Mouse (Mus musculus): ENCODE measurements at regions not wholly inside any gene's neighbourhood (a gene's known extent, or its start where the extent isn't known, plus 50 kb on each side); places are given as distances from the start of the nearest gene placed in this dataset.

DNA sequence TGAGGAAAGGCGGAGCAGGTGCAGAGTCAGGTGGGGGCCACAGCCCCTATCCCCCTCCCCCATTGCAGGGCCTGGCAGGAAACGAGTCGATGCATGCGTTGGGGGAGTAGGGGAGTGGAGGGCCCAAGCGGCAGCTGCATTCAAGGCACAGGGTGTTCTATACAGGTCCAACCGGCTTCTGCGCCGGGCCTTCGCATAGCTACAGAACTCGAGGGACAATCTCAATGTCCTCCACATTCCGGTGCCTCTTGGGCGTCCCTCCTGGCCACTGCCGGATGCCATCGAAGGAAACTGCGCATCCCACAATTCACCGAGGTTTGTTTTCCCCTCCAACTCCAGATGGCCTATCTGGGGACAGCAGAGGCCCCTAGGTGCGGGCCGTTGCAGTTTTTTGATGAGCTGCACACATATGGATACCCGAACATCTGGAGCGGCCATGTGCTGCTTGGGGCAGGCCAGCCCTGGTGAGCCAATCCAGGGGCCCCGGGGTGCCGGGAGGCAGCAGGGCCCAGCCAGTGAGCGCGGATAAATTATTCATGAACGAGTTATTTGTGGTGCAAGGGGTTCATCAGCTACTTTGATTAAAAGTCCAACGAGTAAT is 137.5 kb downstream of the Tle3 start:
- no peak for DNase-seq (ENCODE audit: low spot score in 2 of 2)

GRCm38 (mm10) chr9:61509091-61509490 is 136.9 kb downstream of the Tle3 start:
- no peak for DNase-seq (ENCODE audit: low spot score in 2 of 2)

- no peak for DNase-seq (ENCODE audit: low spot score in 2 of 2)
These were observed 128.7 kb downstream of the Tle3 start for GRCm38 (mm10) chr9:61500851-61501250.

- no peak for DNase-seq (ENCODE audit: low spot score in 2 of 2)
These were observed 120.7 kb downstream of the Tle3 start for GRCm38 (mm10) chr9:61492896-61493295.

GRCm38 (mm10) chr9:61491131-61491712 is 119.1 kb downstream of the Tle3 start:
- peak; percentile 44 to 61 for DNase-seq (ENCODE audit: low spot score in 2 of 2)

DNA sequence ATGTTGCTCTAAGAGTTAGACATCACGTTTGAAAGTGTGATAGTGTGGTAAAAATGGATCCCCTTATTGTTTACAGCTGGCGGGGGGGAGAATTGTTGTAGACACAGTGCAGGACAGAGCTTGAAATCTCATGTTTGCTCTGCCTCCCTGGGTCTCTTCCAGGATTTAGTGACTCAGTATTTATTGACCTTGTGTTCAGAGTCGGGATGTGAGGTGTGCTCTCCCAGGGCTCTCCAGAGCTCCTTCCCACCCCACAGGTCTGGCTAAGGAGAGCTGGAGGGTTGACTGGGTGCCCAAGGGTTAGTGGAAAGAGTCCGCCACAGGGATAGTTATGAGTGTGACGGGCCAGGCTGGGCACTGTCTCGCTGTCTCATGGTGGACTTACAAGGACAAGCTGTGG is 117.8 kb downstream of the Tle3 start:
- DNase-seq (ENCODE audit: low spot score in 2 of 2): peak in 1 of 2 experiments; percentile 8

- no peak for DNase-seq (ENCODE audit: low spot score in 2 of 2)
These were observed 117.0 kb downstream of the Tle3 start for GRCm38 (mm10) chr9:61489147-61489546.

DNA sequence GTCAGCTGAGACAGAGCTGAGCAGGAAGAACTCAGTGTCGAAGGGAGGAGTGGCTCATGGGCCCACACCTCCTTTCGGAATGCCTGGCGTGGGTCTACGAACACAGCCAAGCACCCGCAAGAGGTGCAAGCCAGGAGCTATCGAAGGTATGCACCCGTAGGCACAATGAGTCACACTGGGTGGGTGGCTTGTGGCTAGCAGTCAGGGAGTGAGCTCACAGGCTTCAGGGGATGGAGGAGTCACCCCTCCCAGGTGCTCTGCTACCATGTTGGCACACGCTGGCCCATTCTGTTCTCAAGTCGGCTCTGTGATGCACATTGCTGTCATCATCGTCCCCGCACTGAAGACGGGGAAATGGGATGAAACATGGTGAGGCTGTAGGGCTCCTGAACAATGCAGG is 115.7 kb downstream of the Tle3 start:
- peak in 1 of 2 experiments; percentile 29 for DNase-seq (ENCODE audit: low spot score in 2 of 2)

DNA sequence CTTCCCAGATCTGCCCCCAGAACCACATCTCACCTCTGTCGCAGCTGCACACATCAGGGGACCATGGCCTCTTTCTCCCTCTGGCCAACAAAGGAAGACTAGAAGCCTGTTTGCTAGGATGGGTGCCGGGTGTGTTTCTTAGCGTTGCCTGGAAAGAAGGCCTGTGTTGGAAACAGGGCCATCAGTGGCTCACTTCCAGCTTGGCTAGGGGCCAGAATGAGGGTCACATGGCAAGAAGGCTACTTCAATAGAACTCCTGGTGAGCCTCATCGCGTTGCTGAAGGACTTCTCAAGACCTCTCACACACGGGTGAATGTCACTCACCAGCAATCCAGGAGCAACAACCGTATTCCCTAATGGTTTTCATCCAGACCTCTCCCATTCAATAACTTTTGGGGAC is 115.0 kb downstream of the Tle3 start:
- DNase-seq (ENCODE audit: low spot score in 2 of 2): no peak

DNA sequence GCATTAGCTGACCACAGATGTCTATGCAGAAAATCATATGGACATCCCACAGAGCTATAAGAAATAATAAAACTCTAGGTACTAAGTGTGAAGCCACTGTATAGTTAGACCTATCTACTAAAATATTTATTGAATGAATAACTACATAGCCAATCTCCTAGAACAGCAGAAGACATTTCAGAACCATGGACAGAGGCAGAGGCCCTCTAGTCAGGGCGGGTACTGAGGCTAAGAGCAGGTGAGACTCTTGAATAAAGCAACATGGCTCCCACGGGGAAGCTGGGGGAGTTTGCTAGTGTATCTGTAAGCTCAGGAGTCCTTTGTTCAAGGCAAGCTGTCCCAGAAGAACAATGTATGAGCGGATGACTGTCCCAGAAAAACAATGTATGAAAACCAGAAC is 112.2 kb downstream of the Tle3 start:
- DNase-seq (ENCODE audit: low spot score in 2 of 2): no peak

- no peak for DNase-seq (ENCODE audit: low spot score in 2 of 2)
These were observed 107.5 kb downstream of the Tle3 start for GRCm38 (mm10) chr9:61479626-61480025.

DNA sequence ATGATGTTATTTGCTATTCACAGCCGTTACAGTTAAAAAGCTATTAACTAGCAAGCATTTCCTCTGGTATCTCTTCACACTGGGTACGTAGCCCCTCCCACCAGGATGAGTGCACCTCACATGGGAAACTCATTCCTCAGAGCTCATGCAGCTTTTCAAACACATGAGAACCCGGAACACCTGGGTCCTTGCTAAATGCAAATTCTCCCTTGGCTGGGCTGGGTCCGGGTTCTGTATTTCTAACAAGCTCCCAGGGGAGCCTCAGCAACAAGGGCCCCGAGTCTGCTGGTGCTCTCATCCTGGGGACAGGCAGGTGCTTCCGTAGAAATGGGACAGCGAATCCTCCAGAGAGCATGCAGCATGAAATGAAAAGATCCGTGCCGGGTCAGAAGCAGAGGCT is 106.7 kb downstream of the Tle3 start:
- no peak for DNase-seq (ENCODE audit: low spot score in 2 of 2)

GRCm38 (mm10) chr9:61476351-61476750 is 104.2 kb downstream of the Tle3 start:
- DNase-seq (ENCODE audit: low spot score in 2 of 2): no peak

GRCm38 (mm10) chr9:61470815-61471505 is 98.8 kb downstream of the Tle3 start:
- DNase-seq (ENCODE audit: low spot score in 2 of 2): no peak

DNA sequence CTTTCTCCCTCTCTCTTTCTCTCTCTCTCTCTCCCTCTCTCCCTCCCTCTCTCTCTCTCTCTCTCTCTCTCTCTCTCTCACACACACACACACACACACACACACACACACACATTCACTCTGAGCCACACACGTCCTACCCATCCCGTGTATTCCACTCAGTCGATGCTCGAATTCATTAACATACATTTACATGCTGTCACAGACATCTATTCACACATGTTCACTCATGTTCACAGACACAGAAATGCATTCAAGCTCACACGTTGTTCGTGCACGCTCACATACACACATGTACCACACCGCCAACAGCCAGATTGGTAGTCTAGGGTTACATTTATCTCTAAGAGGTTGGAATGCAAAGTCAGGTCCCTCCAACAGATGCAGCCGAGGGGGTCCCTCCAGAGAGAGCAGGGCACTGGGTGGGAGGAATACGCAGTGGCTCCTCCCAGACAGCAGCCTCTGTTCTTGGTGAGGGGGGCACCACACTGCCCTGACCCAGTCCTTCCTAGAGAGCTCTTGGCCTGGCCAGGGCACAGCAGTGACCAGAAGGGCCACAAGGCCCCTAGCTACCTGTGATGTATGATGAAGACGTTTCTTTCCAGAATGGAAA is 96.8 kb downstream of the Tle3 start:
- no peak for DNase-seq (ENCODE audit: low spot score in 2 of 2)

DNA sequence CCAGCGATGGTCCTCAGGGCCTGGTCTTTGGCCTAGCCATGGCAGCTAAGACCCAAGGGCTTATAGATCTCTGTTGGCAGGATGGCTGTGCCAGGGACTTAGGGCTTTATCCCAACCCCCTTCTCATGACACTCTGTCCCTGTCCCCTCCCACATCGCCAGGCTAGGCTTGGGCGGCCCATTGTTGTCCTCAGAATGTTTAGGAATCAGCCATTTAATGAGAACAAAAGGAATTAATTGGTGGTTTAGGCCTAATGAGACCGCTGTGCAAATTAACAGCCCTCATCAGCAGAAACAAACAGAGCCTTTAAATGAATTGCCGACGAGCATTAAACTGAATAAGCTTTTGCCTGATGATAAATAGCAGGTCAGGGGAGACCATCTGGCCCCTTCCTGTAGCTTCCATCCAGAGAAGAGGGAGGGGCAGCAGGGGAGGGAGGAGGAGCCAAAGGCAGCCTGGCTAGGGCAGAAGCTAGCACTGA is 96.2 kb downstream of the Tle3 start:
- no peak for DNase-seq (ENCODE audit: low spot score in 2 of 2)
